Mouse (Mus musculus): Measurements from ENCODE around the gene Mrps31. TPM values are rescaled to one million over a fixed set of nuclear protein-coding genes. Genes with fewer than 3 reads are reported as not detected.

Gene Mrps31
- total RNA-seq, 2 experiments from 2014 or later, result 36.6 to 44.4 TPM

Other genes with a start within 250 kb of the Mrps31 start
- gene Nek3, start 244.9 kb upstream of the Mrps31 start, total RNA-seq (2021), result 1 to 10 TPM; 5.1 to 5.5 TPM
- 1 to 10 TPM; 1.3 to 1.6 TPM for gene Ckap2, start 225.5 kb upstream of the Mrps31 start, total RNA-seq (2021)
- 10 to 100 TPM; 31.9 to 34.3 TPM for gene Vps36, start 218.6 kb upstream of the Mrps31 start, total RNA-seq (2021)
- 1 to 10 TPM; 2.1 to 2.3 TPM for gene Thsd1, start 184.0 kb upstream of the Mrps31 start, total RNA-seq (2021)
- gene Tpte, start 127.9 kb upstream of the Mrps31 start, total RNA-seq (2021), result not detected
- 10 to 100 TPM; 10.7 to 15.4 TPM for gene Slc25a15, start 12.8 kb upstream of the Mrps31 start, total RNA-seq (2021)